Mouse (Mus musculus) CH12.LX (cell line): ENCODE results near the gene Kif6.

Source experiments
- CHD1 ChIP-seq: IDR thresholded peaks from 2 replicates; pipeline ENCODE4 v1.6.1; 2012; ENCODE audit warnings: low read depth, low read length, improper control_type of control experiment, inconsistent platforms
- CTCF ChIP-seq, 2 experiments: IDR thresholded peaks in 1 of 2; conservative IDR thresholded peaks in 1 of 2; 2 replicates each; pipeline ENCODE4 v1.5.1; 2011 to 2012; ENCODE audit warnings: low read depth in 2 of 2, low read length in 2 of 2, improper control_type of control experiment in 1 of 2, inconsistent platforms in 1 of 2, mild to moderate bottlenecking in 1 of 2, moderate library complexity in 1 of 2
- EP300 ChIP-seq: IDR thresholded peaks from 2 replicates; pipeline ENCODE4 v1.6.1; 2011; ENCODE audit warnings: low read length, improper control_type of control experiment
- HCFC1 ChIP-seq: IDR thresholded peaks from 2 replicates; pipeline ENCODE4 v1.6.1; 2012; ENCODE audit warnings: low read depth, mild to moderate bottlenecking, inconsistent platforms, low read length, improper control_type of control experiment
- POLR2A ChIP-seq: IDR thresholded peaks from 2 replicates; pipeline ENCODE4 v1.6.1; 2011; ENCODE audit warnings: low read depth, mild to moderate bottlenecking, improper control_type of control experiment, low read length
- TBP ChIP-seq: conservative IDR thresholded peaks from 2 replicates; pipeline ENCODE4 v1.6.1; 2011; ENCODE audit warnings: low read depth, low read length, improper control_type of control experiment
- ZC3H11A ChIP-seq: IDR thresholded peaks from 2 replicates; pipeline ENCODE4 v1.6.1; 2012; ENCODE audit warnings: low read depth, mild to moderate bottlenecking, inconsistent platforms, low read length, improper control_type of control experiment

- TF ChIP-seq POLR2A = no peak
- TF ChIP-seq ZC3H11A = no peak
- no peak for TF ChIP-seq TBP
- TF ChIP-seq EP300 = no peak
- no peak for TF ChIP-seq CTCF (conservative IDR thresholded peaks at IDR 0.05 in 1 of 2, IDR thresholded peaks at IDR 0.05 in 1 of 2; ENCODE audit: low read depth in 2 of 2, low read length in 2 of 2)
- TF ChIP-seq HCFC1 = no peak
- TF ChIP-seq CHD1 = no peak
Observed at GRCm38 (mm10) chr17:49734776-49735175, 119.8 kb downstream of the Kif6 start.
